Mouse (Mus musculus): ENCODE results near the gene Ripor2.
A peak's percentile ranks its signal among the peaks of the same experiment; 100 is the strongest.

Gene Ripor2

DNA sequence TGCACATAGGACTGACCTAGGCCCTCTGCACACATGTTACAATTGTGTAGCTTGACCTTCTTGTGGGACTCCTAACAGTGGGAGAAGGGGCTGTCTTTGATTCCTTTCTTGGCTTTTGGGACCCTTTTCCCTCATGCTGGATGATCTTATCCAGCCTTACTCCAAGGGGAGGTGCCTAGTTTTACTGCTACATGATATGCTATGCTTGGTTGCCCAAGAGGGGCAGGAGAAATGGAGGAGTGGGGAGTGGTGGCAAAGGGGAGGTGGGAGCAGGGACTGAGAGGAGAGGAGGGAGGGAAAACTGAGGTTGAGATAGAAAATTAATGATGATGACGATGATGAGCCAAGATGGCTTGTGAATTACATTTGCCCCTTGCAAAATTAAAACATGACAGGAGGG lies 37.7 kb downstream of the Ripor2 start:
- DNase-seq, result no peak

DNA sequence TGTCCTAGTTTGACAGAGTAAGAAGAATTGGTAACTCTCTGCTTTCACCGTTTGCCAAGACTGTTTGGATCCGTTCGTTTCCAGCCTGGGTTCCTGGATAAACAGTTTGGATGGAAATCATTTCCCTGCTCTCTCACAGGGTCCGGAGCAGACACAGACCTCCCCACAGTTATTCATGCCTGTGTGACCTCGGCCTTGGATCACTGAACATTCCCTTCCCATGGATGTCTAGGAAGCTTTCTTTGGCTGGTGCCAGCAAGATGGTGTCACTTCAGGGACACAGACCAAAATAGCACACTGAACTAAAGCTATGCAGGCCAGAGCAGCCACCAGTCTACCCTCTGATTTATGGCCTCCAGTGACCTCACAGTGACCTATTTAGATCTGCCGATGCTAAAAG lies 38.5 kb downstream of the Ripor2 start:
- DNase-seq, result no peak

DNA sequence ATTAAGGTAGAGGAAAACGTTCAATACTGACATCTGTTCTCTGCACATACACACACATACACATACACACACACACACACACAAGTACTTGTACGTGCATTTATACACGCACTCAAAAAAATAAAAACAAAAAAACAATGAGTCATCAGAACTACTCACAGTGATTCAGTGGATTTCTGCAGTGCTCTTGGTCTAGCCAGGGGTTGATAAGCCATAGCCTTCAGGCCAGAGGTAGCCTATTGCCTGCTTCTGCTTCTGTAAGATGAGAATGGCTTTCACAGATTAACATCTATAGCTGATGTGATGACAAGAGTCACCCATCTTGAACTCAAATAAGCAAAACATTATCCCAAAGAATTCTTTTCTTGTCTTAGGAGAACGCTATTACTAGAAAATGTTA lies 41.6 kb downstream of the Ripor2 start:
- no peak for DNase-seq

DNA sequence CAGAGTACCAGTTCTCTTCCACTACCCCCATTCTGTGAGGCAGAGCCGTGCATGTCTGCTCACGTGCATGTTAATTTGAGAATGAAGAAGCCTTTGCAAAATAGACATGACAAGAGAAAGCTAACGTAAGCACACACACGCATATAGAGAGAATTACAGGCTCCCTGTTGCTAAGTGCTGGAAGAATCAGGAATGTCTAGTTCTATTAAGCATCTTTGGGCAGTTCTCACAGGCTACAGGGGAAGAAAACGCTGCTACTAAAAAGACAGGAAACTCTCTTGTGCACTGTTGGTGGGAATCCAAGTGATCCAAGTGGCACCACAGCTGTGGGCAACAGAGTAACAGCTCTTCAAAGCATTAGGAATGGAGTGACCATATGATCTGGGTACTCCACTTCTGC lies 43.1 kb downstream of the Ripor2 start:
- DNase-seq, result no peak

GRCm38 (mm10) chr13:24626698-24627436 lies 44.9 kb downstream of the Ripor2 start:
- no peak for DNase-seq

- no peak for DNase-seq
Measured at GRCm38 (mm10) chr13:24628192-24628591, 46.2 kb downstream of the Ripor2 start.

GRCm38 (mm10) chr13:24629073-24629621 lies 47.2 kb downstream of the Ripor2 start:
- no peak for DNase-seq

DNA sequence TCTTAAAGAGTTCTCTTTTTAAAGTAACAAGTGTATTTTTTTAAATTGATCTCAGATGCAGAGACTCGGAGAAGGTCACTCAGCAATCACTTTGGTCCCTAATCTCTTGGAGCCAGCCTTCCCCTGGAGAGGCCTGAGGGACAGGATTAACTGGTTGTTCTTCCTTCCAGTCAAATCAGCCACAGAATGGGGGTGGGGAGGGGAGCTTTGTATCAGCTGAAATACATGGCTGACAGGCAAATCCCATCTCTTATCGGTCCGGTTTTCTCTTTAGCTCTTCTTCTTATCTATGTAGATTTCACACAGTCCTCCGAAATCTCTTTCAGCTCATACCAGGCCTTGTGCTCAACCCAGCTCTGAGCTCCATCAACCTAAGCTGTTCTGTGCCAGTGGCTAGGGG lies 48.4 kb downstream of the Ripor2 start:
- DNase-seq, result no peak

DNA sequence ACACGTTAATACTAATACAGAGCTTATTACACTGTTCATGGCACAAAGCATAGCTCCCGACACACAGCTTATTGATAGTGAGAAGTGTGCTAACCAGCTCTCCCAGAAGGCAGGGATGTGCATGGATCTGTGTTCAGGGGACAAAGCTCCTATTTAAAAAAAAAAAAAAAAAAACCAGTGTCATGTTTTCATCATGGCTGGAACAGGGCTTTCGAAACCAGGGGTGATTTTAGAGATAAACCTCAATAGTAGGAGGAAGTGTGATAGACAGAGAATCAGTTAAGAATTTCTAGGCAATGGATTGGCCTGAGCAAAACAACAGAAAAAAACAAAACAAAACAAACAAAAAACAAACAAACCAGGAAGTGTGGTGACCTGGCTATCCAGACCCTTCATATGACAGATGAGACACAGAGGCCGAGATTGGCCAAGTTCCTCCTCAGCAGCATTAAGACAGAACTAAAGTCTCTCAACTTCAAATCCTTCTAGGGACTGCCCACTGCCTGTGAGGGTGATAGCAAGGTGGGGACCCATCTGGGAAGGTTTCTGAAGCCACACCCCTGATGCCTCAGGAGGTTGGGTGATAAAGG lies 51.1 kb downstream of the Ripor2 start:
- no peak for DNase-seq

- DNase-seq, result no peak
Measured at GRCm38 (mm10) chr13:24634346-24635120, 52.5 kb downstream of the Ripor2 start.

DNA sequence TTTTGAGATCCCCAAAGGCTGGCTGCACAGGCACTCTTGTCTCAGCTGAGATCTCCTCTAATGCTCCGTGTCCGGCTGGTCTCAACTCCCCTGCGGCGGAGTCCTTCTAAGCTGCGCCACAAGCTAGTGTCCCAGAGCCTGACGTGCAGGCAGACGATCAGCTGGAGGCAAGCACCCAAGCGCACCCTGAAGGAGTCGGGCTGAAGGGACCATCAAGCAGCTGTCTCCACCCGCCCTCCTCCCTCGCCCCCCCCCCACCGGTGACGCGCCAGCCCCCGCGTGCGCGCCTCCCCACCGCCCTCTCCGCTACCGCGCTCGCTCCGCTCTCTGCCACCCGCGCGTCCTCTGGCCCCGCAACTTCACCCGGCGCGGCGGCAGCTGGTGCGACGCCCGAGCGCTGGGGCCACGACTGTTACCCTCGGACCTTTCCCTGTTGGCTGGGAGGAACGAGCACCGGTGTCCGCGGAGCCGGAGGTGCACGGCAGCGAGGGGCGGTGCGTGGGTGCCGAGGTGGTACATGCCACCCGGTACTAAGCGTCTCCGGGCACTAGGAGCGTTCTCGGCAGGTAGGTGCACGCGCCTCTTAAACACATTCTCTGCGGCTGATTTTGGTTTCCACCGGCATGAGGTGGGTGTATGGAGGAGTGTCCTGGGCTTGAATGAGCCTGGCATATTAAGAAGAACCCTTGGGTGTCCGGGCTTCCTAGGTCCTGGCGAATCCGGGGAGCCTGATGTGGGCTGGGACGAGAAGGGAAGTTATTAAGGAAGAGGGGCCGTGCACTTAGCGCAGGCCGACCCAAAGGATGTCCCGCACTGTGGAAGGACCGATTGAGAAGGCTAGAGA lies 56.6 kb downstream of the Ripor2 start:
- DNase-seq, result peak; percentile 76

DNA sequence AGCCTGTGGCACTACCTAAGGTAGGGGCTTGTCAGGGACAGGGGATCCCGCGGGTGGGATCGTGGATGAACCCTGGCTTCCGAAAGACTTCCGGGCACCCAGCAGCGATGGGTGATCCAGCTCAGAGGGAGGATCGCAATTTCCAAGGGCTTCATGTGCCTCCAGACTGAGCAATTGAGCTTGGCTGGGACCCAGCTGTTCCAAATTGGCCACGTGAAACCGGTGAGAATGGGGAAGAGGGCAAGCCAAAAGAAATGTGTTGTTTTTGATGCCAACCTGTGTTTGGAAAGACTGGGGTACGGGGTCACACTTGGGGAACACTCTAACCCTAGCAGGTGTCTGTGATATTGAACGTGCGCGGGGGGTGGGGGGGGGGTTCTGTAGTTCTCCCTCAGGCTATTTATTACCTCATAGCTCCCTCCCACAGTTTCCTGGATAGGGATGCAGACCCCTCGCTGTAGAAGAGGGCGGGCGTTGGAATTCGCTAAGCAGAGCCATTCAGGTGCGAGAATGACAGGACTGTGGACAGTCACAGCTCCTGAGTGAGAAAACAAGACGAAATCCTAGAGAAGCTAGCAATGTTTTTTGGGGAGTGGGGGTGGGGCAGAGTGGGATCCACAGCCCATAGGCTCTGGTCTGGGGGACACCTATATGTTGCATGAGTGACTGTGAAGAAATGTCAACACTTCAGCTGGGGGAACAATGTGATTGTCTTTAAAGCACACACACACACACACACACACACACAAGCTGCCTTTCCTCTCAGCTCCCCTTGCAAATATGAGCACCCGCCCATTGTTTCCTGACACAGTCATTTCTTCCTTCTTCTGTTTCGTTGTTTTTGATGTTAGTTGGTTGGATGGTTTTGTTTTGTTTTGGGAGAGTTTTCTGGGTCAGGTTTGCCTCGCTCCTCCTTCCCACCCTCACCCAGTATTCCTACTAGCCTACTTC lies 57.5 kb downstream of the Ripor2 start:
- peak; percentile 46 for DNase-seq

GRCm38 (mm10) chr13:24640166-24640560 lies 58.2 kb downstream of the Ripor2 start:
- peak; percentile 36 for DNase-seq

GRCm38 (mm10) chr13:24640836-24641385 lies 58.9 kb downstream of the Ripor2 start:
- DNase-seq, result peak; percentile 32

DNA sequence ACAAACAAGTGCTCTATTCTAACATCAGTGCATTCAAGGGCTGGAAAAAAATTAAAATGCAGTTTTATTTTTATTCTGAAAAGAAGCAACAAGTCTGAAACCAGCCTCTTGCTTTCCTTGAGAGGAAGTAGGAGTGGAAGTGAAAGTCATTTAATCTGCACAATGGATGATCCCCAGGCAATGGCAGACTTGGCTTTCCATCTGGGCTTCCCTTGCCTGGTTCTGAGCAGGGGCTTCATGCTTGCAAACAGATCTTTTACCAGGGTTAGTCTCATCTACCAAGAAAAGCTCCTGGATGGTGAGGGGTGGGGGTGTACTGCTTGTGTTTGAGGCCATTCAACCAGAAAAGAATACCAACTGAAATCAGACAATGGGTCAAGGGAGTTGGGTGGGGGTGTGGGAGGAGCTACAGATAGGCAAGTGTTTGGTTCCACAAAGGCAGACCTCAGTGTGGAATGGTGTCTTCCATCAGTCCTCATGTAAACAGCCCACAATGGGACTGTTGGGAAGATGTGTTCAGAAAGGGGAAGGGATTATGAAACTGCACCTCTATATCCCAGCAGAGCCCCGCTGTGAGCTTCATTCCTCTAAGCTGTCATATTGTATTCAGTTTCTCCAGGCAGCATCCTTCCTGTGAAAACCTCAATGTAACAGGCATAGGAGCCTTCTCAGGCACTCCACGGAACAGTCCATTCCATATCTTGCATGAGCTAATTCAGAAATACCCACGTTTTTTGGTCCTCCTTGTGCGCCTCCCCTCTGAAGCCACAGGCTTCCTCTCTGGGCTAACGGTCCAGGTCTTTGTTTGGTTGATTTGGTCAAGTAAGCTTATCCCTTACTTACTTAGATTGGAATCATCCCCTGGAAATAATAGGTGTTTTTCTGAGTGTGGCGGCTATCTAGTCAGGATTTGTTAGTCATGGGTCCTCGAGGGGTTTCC lies 59.8 kb downstream of the Ripor2 start:
- no peak for DNase-seq

DNA sequence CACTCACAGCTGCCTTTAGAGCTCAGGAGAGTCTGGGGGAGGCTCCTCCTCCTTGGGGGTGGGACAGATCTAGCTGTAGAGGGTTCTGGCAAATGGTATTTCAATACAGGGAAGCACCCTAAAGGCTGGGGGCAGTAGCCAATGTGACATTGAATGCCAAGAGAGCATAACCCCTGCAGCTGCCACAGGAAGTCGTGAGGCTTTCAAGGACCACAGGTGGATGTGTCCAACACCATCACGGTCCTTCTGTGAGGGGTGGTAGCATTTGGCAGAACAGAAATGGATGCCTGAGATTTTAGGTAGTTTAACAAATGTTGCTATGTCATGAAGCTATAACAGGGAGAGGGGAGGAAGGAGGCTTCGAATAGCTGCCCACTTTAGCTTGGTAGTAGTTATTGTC lies 63.2 kb downstream of the Ripor2 start:
- DNase-seq, result no peak

DNA sequence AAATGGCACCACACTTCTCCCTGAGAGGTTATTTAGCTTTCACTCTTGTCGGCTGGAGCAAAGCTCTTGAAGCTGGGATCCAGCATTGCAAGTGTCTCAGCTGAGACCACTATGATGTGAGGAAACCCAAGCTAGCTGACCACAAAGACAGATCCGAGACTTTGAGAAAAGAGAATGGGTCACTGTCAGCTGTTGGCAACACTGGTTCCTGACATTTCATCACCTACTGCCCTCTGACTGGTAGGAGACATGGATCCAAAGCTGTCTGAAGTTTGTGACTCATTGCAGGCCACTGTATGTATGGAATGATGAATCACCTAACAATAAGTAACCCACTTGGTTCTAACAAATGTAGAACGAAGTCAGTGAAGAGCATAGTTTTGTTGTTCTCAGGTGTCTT lies 64.3 kb downstream of the Ripor2 start:
- DNase-seq, result no peak

- no peak for DNase-seq
Measured at GRCm38 (mm10) chr13:24647444-24647843, 65.5 kb downstream of the Ripor2 start.

DNA sequence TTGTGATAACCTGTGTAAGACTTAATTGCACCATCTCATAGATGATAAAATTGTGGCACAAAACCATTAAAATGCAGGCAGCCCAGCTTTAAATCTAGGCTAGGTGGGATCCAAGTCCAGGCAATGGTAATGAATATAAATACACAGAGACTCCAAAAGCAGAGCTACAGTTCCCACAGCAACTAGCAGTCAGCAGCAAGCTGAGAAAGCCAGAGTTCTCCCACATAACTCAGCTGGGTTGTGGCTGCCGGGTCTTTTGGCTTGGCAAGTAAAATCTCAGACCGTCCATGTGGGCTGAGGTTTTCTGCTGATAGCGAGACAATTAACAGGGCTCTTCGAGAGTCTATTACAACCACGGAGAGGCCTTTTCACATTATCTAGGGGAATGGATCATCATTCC lies 66.0 kb downstream of the Ripor2 start:
- no peak for DNase-seq

- no peak for DNase-seq
Measured at GRCm38 (mm10) chr13:24648668-24649067, 66.7 kb downstream of the Ripor2 start.

All from thymus, postnatal 25 days (tissue).